Mouse (Mus musculus): ENCODE measurements at regions not wholly inside any gene's neighbourhood (a gene's known extent, or its start where the extent isn't known, plus 50 kb on each side); places are given as distances from the start of the nearest gene placed in this dataset.

DNA sequence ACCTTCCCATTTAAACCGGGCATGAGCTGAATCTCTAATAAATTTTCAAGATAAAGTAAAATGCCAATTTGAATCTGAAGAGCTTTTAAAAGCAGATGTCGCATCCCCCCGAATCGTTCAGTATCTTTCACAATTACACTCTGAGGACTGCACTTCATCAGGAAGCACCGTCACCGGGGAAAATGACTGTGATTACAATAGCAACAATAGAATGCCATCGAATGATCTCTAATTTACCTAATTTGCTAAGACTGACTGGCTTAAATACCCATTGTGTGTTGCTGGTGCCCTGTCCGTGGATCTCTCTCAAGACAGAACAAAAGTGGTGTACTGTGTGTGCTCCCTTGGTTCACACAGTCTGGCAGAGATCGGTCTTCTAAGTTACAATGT lies 62.1 kb upstream of the Sox4 start:
- no peak for TF ChIP-seq CTCF (IDR thresholded peaks at IDR 0.05; ENCODE audit: borderline replicate concordance, insufficient read depth, low read depth, low read length)
- no peak for TF ChIP-seq POLR2A (IDR thresholded peaks at IDR 0.05; ENCODE audit: borderline replicate concordance, insufficient read depth, low read length)
